Mouse (Mus musculus): Measurements from ENCODE around the gene Gng5.

- TF ChIP-seq CTCF (IDR thresholded peaks at IDR 0.05; ENCODE audit: extremely low read depth, insufficient read length, insufficient replicate concordance, low read depth, low read length) (no peak), POLR2A (IDR thresholded peaks at IDR 0.05; ENCODE audit: low read depth, low read length) (no peak)
Measured at GRCm38 (mm10) chr3:146554816-146555215, 55.2 kb downstream of the Gng5 start.

Data from small intestine, adult 2 months (tissue).